Mouse (Mus musculus) macrophage (primary cell): Measurements from ENCODE around the gene Btbd35f14. TPM values are rescaled to one million over a fixed set of nuclear protein-coding genes. Genes with fewer than 3 reads are reported as not detected.
"Not testable (repeated sequence)": the region's sequence is repeated elsewhere in the genome, so short reads cannot be mapped to it uniquely, and the experiment has no call there.

ENCODE experiments used
- H3K27ac ChIP-seq: fragments of 350-480 bp; formaldehyde crosslinking; 2 replicates; pipeline ENCODE4 v1.9.0; 2021
- H3K36me3 ChIP-seq: fragments of 350-480 bp; formaldehyde crosslinking; 2 replicates; pipeline ENCODE4 v1.9.0; 2021; ENCODE audit errors: inconsistent target
- H3K4me3 ChIP-seq: fragments of 350-480 bp; formaldehyde crosslinking; 2 replicates; pipeline ENCODE4 v1.9.0; 2021; ENCODE audit errors: inconsistent target
- H3K79me2 ChIP-seq: fragments of 350-480 bp; formaldehyde crosslinking; 2 replicates; pipeline ENCODE4 v1.9.0; 2021; ENCODE audit errors: inconsistent target
- WGBS: methylation state at CpG from one replicate; pipeline ENCODE4 v1.1.7; 2026; ENCODE audit warnings: inconsistent platforms; ENCODE audit not compliant: missing documents; 5-methylcytosine and 5-hydroxymethylcytosine counted together
- polyA plus RNA-seq: library from polyadenylated mRNA; stranded (reverse); fragments of 250-400 nt; gene quantifications from 3 replicates; pipeline ENCODE4 v1.2.4, GENCODE M21; 2018; ENCODE audit warnings: inconsistent platforms
- total RNA-seq, 78 experiments: library from RNA; depleted of rRNA; stranded (reverse); fragments of 250-400 nt; gene quantifications; 1 replicate in 9 of 78; 2 replicates in 24 of 78; 3 replicates in 43 of 78; 4 replicates in 2 of 78; pipeline ENCODE4 v1.2.4; 2018; ENCODE audit warnings: inconsistent platforms in 56 of 78

Gene Btbd35f14
- not detected for total RNA-seq (2018; cell fraction: chromatin; rRNA removed)
- total RNA-seq (2018; cell fraction: cytosol; rRNA removed) = not detected
- total RNA-seq (2018; cell fraction: nucleus; rRNA removed) = not detected
- polyA plus RNA-seq = not detected in 3 replicates

- H3K79me2 ChIP-seq, H3K4me3 ChIP-seq, H3K36me3 ChIP-seq, H3K27ac ChIP-seq: not testable (repeated sequence)
- no CpG with 5 or more reads among the region's 3 CpGs for WGBS
These were observed at the start of gene Btbd35f14 for GRCm38 (mm10) chrX:33702249-33702648. Gene Btbd35f14 (minus strand): TSS chrX:33702349.

DNA sequence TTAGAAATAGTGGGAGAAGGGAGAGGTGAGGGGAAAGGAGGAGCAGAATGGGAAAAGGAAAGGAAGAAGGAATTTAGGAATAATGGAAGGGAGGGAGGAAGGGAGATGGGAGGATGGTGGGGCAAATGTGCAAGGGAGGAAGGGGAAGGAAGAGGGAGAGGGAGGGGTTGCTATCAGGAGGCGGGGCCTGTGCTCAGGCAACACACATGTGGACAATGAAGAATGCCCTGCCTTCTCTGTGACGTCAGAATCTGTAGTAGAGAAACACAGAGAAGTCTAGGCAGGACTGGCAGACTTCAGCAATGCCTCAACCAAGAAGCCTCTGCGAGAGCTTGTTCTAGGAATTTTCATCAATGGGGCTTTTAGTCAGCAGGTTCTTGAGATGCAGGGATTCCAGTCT is 45.3 kb downstream of the Btbd35f14 start, which contains the start of gene Btbd35f13:
Gene Btbd35f13, plus strand, starts transcription at position 301 of the 400 bp plus-strand sequence.
- WGBS = 80% methylated on average over 1 of the region's 3 CpGs
- not testable (repeated sequence) for H3K79me2 ChIP-seq, H3K27ac ChIP-seq, H3K4me3 ChIP-seq, H3K36me3 ChIP-seq

Other genes with a start within 250 kb of the Btbd35f14 start
- gene Btbd35f15, start 125.0 kb downstream of the Btbd35f14 start, polyA plus RNA-seq = not detected in 3 replicates
- gene Btbd35f13, start 45.2 kb downstream of the Btbd35f14 start, polyA plus RNA-seq = not detected in 3 replicates